Mouse (Mus musculus): Measurements from ENCODE around the gene Col6a3.

Gene Col6a3

DNA sequence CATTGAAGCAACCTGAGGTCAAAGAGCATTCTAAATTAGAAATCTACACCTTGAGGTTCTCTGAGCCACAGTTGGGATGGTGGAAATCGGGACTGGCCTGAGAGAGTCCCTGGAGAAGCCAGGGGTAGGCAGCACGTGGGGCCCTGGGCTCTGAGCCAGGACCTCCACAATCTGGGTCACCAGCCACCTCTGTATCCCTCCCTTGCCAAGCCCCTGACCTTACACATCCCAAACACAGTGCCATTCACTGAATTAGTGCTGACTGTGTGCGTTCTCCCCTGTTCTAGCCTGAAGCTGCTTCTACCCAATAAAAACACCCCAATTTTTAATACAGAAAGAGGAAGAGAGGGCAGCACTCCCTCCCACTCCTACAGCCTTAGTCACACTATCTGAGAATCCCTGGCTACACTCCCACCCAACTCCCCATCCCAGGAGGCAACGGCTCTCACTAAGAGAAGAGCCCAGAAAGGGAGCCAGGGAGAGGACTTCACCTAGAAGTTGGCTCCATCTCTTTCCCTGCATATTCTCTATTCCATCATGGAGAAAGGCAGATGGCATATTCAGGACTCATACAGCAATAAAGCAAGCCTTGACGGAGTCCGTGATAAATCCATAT lies 46.4 kb downstream of the Col6a3 start:
- DNase-seq (ENCODE audit: low read depth, low spot score): no peak

DNA sequence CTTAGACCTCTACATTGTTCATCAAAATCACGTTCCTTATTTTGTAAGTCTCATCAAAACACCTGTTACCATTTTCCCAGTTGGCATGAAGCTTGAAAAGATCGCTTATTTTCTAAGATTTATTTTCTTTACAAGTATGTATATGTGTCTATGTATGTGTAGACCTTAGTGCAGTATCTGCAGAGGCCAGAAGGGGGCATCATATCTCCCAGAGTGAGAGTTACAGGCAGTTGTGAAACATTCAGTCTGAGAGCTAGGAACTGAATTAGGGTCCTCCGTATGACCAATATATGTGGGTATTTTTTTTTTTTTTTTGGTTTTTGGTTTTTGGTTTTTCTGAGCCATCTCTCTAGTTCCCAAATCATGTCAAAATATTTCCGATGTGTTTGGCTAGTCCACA lies 50.4 kb downstream of the Col6a3 start:
- no peak for DNase-seq (ENCODE audit: low read depth, low spot score)

DNA sequence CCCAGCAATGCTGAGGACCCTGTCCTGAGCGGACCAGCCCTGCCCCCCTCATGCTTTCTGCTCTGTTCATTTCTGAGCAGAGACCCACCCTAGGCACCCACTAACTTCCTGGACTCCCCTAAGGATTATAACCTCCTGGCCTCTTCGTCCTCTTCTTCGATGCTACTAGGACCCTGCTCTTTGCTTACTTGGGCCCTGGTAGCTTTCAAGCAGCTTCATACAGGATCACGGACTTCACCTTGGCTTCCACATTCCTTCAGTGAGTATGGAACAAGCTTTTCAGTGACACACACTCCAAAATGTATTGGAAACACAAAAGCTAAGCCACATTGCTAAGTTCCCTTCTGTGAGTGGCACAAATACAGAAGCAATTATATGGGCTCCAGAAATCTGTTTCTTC lies 52.8 kb downstream of the Col6a3 start:
- DNase-seq (ENCODE audit: low read depth, low spot score): no peak

DNA sequence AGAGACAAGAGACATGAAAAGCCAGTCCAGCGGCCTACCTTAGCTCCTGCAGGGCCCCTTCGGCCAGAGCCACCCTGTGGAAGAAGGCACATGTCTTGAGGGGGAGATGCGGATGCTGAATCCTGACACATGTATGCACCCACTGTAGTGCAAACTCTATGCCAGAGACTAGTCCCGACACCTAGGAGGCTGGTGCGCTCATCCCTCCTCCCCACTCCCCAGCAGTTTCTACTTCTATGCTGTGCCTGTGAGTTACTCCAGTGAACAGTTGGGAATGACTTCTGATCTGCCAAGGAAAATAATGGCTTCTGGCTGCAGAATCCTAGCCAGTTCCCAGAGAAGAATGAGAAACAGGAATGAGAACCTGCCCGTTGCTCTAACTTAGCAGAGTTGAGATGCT lies 54.3 kb downstream of the Col6a3 start:
- DNase-seq (ENCODE audit: low read depth, low spot score): no peak

DNA sequence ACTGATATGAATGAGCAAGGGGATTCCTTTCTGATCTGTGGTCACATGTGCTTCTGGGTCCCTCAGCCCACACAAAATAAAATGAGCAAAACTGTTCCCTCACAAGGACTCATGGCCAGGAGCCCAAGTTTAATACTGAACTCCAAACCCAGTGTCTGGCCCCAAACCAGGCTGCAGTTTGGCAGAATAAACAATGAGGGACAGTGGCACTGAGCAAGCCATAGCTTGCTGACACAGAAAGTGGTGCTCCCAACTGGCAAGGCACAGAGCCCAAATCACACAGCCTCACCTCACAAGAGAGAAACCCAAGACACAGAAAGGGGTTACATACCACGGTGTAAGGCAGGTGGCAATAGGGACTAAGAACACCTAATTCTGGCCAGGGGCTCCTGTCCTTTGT lies 63.3 kb downstream of the Col6a3 start:
- DNase-seq (ENCODE audit: low read depth, low spot score): no peak

DNA sequence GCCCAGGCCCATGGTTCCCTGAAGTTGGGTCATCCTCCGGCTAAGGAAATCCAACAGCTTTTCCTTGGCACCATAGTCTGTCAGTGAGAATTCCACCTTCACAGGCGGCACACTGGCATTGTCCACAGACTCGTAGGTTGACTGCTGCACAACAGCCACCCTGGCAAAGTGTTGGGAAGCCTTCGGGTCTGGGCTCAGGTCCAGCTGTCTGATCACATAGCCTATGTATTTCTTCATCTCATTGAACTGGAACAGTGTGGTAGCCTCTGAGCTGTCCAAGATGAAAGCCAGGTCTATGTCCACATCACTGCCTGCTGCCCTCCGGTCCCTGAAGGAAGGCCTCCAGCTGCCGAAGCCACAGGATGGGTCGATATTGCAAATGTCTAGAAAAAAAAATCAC lies 64.7 kb downstream of the Col6a3 start:
- no peak for DNase-seq (ENCODE audit: low read depth, low spot score)

DNA sequence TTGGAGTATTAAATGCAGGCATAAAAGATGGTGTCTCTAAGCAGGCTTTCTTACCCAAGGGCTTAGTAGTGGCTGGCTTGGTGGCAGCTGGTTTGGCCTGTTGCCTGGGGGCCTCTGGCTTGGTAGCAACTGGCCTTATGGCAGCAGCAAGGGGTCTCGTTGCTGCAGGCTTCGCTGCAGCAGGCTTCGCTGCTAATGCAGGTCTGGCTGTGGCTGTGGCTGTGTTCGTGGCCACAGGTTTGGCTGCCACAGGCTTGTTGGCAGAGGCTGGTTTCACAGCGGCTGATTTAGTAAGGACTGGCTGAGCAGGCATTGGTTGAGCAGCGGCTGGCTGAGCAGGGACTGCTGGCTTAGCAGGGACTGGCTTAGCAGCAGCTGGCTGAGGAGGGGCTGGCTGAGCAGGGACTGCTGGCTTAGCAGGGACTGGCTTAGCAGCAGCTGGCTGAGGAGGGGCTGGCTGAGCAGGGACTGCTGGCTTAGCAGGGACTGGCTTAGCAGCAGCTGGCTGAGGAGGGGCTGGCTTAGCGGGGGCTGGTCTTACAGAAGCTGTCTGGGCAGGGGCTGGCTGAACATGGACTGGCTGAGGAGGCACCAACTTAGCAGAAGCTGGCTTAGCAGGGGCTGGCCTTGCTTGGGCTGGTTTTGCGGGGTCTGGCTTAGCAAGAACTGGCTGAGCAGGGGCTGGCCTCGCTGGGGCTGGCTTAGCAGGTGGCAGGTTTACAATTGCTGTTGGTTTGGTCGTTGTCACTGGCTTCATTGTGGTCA lies 68.1 kb downstream of the Col6a3 start:
- DNase-seq (ENCODE audit: low read depth, low spot score): no peak

DNA sequence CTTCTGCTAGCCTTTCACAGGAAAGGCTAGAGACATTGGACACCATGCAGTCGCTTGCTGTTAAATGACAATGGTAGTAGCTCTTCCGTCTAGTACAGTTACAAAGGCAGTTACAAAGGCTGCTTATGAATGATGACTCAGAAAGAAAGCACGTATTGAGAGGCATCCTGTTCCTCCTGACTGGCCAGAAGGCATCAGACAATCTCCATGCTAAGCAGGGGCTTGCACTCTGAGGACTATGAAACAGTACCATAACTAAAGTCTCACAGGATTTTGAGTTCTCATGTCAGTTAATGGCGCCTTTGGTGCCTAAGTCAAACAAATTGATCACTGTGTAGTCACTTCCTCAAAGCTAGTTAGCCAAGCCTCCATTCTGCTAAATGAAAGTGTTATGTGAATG lies 72.6 kb downstream of the Col6a3 start:
- no peak for DNase-seq (ENCODE audit: low read depth, low spot score)

DNA sequence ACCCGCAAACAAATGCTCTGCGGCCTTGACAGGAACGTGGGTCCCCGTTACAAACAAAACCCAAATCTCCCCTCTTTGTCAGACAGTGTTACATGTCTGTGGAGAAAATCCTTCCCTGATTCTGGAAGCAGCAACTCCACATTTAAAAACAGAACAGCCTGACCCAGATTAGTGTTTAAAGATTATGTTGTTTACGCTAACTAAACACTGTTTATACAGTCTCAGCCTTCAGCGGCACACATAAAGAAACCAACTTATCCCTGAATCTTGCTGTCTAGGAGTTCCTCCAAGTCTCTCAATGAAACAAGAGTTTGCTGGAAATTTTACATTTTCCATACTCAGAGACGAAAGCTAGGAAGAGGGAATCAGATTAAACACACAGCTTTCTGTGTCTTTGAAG lies 73.7 kb downstream of the Col6a3 start:
- no peak for DNase-seq (ENCODE audit: low read depth, low spot score)

DNA sequence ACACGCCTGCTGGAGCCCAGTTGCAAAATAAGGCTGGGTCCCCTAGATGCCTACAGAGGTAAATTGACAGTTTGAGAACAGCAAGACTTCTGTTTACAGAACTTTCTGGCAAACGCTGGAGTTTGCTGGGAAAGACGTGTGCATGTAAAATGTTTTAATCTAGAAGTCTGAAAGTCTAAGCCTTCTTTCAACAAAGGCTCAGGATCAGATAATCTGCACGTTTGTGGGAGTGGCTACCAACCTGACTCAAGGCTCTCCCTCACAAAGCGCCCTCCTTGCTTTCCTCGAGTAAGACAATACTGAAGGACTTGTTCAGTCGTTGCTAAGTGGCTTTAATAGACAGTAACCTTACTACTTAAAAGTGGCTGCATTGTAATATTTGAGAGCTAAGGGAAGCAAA lies 74.5 kb downstream of the Col6a3 start:
- no peak for DNase-seq (ENCODE audit: low read depth, low spot score)

DNA sequence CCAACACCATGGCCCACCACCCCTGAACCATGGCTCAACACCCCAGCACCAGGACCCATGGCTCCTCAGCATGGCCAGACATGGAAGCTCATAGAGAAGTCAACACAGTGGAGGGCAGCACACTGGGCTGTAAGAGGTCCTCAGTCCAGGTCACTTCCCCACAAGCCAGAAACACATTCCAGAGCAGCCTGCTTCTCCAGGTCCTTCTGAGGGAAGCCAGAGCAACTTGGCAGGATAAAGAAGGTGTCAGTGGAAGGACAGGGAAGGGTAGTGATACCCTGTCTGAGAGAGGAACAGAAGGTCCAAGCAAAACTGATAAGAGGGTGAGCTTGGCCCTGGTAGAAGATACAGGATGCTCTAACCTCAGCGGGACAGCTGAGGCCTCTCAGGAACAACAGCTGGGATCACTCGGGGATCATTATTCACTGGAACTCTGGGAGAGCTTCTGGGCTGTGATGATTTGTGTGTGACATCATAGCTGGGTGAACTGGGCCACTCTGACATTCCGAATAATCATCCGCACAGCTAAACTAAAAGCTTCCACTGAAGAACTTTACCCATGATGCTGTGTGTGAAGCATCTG lies 85.6 kb downstream of the Col6a3 start:
- no peak for DNase-seq (ENCODE audit: low read depth, low spot score)

DNA sequence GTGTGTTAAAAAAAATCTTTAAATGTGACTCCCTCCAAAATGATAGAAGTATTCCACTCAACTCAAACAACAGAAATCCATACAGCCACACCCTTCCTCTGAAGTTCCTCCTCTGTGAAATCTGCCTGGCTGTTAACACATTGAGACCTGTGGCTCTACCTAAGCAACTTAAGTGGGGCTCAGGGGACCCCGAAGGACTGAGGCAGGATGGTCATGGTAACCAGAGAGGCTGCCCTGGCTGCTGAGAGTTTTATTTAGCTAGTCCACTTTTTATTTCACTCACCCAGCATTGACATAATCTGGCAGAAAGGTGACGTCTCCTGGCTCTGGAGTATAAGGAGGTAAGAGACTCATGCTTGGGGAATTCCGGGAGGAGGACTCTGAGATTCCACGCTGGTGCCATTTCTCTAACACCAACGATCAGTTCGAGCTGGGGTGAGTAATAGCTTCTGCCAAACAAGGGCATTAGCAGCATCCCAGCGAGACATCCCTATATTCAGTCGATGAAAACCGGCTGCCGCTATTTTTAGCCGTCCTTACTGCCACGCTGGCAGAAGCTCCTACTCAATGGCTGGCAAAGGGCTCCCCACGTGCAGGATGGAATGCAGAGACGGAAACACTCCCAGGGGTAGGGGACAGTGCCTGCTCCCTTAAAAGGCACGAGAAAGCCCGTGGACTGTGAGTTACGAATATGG lies 89.8 kb downstream of the Col6a3 start:
- DNase-seq (ENCODE audit: low read depth, low spot score): no peak

DNA sequence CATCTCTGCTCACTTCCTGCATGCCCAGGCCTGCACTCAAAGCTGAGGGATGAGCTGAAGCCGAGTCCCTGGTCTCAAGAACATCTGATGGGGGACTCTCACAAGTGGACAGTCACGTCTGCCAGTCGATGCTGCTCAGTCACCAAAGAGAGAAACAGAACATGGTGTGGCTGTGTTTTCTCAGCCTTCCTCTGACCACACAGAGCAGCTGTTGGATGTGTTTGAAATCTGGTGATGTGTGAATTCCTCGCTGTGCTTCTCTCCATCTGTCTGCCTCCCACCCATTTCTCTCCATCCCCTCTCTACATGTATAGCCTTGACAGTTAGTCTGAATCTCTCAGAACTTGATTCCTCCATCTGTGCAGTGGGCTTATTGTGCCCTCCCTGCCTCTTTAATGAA lies 92.5 kb downstream of the Col6a3 start:
- DNase-seq (ENCODE audit: low read depth, low spot score): no peak

DNA sequence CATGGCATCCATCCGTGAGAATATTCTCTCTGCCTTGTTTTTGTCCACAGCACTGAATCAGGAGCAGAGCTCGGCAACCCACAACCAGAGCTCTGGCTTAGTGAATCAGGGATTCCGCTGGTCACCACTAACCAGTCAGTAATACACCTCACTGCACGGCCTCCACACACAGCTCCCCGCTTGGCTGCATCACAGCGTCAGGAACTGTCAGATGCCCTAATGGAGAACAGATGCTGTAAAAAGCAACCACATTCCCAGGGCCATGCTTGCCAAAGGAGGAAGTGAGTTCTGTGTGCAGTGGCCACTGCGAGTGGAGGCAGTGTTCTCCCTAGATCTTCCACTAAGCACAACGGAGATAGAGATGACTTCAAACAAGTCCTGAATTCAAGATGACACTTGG lies 93.6 kb downstream of the Col6a3 start:
- DNase-seq (ENCODE audit: low read depth, low spot score): no peak

DNA sequence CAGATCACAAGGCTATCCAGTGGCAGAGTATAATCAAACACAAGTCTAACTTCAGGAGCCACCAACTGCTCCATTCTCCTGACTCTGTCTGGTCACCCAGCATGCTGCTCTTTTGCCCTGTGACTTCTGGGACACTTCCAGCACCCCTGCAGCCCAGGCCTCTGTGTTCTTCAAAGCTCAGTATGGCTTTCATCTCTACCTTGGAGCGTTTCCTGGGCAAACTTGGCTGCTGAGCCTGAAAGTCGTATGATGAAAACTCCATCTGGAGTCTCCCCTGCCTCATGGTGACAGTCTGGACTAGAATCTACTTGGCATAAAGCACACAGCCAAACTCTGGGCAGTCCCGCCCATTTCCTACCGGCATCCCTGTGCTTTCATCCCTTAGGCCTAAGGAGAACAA lies 95.2 kb downstream of the Col6a3 start:
- DNase-seq (ENCODE audit: low read depth, low spot score): no peak

DNA sequence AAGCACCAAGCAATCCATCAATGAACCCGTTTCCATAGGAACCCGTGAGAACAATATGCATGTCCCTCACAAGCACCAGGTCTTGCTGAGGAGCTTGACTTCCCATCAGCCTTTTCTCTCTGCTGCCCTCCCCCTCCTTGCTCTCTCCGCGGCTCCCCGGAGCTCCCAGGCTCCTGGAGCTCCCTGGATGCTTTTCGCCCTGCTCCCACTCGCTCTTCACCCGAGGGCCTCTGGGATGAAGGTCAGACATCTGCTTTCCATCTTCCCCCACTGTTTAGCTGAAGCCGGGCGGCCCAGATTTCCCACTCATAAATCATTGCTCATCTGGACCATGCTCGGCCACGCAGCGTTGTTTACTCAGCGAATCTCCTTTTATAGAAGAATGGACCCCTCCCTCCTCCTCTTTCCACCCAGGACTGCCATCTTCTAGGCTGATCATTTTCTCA lies 99.8 kb downstream of the Col6a3 start:
- no peak for DNase-seq (ENCODE audit: low read depth, low spot score)

DNA sequence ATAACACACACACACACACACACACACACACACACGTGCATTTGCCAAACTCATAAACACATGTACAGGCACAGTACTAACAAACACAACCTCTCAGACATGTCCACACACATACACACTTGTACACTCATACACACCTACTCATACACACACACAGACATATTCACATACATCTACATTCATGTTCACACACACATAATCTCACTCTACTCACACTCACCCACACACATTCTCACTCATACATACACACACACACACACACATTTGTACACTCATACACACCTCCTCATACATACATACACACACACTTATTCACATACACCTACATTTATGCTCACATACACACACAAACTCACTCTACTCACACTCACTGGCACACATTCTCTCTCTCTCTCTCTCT lies 100.3 kb downstream of the Col6a3 start:
- DNase-seq (ENCODE audit: low read depth, low spot score): no peak

DNA sequence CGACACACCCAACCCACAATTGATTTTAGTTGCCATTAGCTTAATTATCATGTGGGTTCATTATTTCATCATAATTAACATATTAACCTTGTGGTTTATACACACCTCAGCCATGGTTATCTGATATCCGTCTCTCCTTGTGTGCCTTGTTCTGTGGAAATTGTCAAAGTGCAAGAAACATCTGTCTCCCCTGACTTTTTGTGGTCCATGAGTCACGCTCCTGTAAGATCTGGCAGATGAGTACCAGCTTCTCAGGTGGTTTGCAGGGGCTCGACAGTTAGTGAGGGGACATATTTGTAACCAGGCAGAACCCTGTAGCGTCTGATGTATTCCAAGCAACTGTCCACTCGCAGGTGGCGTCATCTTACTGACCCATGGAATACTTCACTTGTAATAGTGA lies 101.1 kb downstream of the Col6a3 start:
- DNase-seq (ENCODE audit: low read depth, low spot score): no peak

DNA sequence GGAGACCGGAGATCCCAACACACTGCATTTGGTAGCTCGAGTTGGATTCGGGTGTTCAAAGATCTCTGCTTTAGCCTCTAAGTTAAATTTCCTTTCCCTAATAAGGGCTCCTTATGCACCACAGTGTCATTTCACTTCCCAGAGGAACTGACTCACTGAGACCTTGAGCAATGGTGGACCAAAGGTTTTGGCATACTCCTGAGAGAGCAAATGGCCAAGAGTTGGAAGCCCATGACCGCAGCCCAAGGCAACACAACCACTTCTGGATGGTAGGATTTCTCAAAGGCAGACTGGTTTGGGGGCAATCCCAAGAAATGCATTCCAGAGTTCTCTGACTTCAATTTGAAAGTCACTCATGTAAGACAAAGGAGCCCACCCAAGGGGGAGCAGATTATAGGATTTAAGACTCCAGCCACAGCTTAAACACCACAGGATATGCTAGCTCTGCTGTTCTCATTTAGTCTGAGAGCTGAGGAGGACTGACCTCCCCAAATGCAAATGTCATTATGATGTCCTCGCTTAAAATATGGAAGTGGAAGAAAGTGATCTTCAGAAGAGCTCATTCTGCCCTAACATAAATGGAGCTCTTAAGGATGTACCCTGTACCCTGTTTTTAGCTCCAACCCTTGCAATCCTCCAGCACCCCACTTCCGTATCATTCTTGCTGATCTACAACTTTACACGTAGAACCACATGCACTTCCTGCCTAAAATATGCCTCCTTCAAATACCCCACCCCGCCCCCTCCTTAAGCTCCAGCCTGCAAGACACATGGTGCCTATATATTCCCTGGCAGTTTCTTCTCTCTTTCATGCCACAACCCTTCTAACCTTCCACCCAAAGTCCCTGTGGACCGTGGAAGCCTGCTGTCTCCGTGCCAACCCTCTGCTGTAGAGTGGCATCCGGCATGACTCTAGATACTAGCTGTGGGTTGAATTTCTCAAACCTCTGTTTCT lies 103.3 kb downstream of the Col6a3 start:
- DNase-seq (ENCODE audit: low read depth, low spot score): no peak

DNA sequence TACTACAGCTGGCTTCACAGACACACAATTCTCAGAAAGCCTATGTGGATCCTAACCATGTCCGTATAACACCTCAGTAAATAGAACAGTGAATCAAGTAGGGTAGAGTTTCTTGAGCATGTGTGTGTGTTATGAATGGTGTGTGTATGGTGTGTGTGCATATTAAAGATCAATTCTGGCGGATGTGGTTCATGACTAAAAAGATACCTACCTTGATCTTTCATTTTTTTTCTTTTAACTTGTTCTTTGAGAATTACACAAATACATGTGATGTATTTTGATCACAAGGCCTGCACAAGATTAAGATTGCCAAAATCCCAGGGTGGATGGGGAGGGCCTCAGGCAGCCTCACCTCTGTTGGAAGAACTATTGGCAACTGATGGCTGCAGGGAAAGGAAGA lies 104.9 kb downstream of the Col6a3 start:
- DNase-seq (ENCODE audit: low read depth, low spot score): no peak

DNA sequence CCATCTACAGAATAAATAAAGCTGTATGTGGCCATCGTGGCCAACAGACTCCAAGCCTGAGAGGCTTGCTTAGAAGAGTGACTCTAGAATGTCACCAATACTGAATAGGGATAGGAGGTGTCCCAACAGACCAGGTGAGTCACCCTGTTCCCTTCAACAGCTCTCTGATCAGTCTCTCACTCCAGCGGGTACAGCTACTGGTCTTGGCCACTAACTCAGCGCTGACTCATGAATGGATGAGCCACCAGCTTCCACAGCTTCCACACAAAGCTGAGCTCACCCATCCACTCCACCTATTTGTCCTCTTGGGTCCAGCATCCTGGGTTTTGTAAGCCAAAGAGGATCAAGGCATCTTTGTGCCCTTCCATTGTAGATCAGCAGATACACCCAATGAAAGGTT lies 114.3 kb downstream of the Col6a3 start:
- DNase-seq (ENCODE audit: low read depth, low spot score): no peak

DNA sequence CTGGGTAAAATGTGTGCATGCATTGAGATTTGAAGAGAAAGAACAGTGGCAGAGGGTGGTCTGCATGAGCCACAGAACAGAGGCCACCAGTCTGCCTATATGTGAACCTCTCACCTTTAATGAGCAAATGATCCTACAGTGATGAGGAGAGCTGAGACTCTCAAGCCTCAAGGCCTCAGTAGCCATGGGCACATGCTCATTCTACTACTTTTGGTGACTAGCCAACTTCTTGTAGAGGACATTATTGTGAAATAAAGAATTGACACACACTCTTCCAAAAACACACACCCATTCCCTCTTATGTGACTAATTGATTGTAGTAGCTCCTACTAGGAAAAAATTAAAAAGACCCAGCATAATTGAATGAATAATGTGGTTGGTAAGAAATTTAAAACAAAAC lies 120.0 kb downstream of the Col6a3 start:
- no peak for DNase-seq (ENCODE audit: low read depth, low spot score)
